Mouse (Mus musculus): ENCODE data around the gene Dstyk.

DNA sequence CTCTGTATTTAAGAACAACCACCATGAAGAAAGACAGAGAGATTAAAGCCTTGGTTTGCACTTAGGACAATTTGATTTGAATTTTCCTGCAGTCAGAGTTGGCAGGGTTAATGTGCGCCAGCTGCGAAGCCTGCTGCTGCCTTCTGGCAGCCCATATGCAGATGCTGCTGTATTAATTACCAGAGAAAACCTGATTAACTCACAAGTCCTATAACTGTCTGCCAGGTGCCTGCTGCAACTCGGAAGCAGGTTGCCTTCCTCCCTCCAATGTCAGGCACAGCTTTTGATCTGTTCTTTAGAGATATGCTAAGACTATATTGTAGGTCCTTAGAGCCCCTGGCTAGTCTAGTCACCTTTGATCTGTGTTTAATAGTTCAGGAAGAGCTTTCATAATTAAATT is 13.5 kb downstream of the Dstyk start:
- TF ChIP-seq TCF12 (IDR thresholded peaks at IDR 0.05; ENCODE audit: insufficient read depth, poor library complexity, severe bottlenecking), result no peak
- no peak for TF ChIP-seq CEBPB (IDR thresholded peaks at IDR 0.05; ENCODE audit: insufficient read depth, poor library complexity, severe bottlenecking)
- TF ChIP-seq POLR2A (IDR thresholded peaks at IDR 0.05; ENCODE audit: insufficient read length, low read depth), result no peak
- TF ChIP-seq MAX (IDR thresholded peaks at IDR 0.05; ENCODE audit: low read depth), result no peak
- TF ChIP-seq SRF (IDR thresholded peaks at IDR 0.05; ENCODE audit: control insufficient read depth, insufficient read length, low read depth), result no peak
- TF ChIP-seq USF1 (IDR thresholded peaks at IDR 0.05; ENCODE audit: low read depth), result no peak

Data from myocyte (in vitro differentiated cells).